Mouse (Mus musculus) liver, postnatal 0 days (tissue): ENCODE measurements around the gene Cdca3.

Experiments
- CTCF ChIP-seq: sonication (generic); IDR thresholded peaks from 2 replicates; pipeline ENCODE4 v1.5.1; 2016; ENCODE audit warnings: antibody characterized with exemption, low read depth
- EP300 ChIP-seq: IDR thresholded peaks from 2 replicates; pipeline ENCODE4 v1.6.1; 2016; ENCODE audit warnings: antibody characterized with exemption, low read depth, mild to moderate bottlenecking

- no peak for TF ChIP-seq CTCF
- no peak for TF ChIP-seq EP300
Measured at GRCm38 (mm10) chr6:124806446-124807140, 22.8 kb upstream of the Cdca3 start.
